Mouse (Mus musculus) kidney, adult 10 weeks (tissue): ENCODE data around the gene Gm5431. TPM values are rescaled to one million over a fixed set of nuclear protein-coding genes. Genes with fewer than 3 reads are reported as not detected.

Source experiments
- polyA plus RNA-seq: library from polyadenylated mRNA; stranded (reverse); fragments of 350-450 nt; fragmentation: Illumina TruSeq; extraction: RNeasy Lipid Tissue Mini Kit (QIAGEN cat#74804); gene quantifications from one replicate; pipeline ENCODE4 v1.2.3, GENCODE M21; 2014; ENCODE audit warnings: low read depth, low replicate concordance

The Gm5431 gene
- 0.97 TPM for polyA plus RNA-seq

DNA sequence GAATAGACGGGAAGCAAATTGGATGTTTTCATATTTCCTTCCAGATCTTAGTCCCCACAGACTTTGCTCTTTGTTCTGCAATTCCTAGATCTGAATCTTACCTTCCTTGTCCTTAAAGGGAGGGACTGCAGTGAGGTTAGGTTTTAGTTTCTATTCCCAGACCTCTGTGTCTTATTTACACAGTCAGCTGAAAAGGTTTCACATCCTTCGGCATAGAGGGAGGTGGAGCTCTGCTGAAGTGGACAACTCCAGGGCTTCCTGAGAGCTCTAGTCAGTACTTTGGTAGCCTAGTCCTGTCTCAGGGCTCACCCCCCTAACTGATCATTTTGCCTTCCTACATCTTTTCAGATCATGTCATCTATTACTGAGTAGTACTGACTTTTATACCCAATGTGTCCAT is at the start of gene Gm5431:
TSS of gene Gm5431 (minus strand) at position 194 of the 400 bp plus-strand sequence.

DNA sequence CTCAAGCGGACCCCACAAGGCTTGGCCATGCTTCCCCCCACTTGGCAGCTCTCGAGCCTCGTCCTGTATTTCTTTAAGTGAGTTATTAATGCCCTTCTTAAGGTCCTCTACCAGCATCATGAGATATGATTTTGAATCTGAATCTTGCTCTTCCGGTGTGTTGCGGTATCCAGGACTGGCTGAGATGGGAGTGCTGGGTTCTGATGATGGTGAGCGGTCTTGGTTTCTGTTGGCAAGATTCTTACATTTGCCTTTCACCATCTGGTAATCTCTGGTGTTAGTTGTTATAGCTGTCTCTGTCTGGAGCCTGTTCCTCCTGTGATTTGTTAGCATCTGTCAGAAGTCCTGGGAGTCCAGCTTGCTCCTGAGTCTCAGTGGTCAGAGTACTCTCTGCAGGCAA is 44.1 kb upstream of the Gm5431 start, which contains the start of gene Psme2b:
TSS of gene Psme2b (minus strand) at position 101 of the 400 bp plus-strand sequence.

DNA sequence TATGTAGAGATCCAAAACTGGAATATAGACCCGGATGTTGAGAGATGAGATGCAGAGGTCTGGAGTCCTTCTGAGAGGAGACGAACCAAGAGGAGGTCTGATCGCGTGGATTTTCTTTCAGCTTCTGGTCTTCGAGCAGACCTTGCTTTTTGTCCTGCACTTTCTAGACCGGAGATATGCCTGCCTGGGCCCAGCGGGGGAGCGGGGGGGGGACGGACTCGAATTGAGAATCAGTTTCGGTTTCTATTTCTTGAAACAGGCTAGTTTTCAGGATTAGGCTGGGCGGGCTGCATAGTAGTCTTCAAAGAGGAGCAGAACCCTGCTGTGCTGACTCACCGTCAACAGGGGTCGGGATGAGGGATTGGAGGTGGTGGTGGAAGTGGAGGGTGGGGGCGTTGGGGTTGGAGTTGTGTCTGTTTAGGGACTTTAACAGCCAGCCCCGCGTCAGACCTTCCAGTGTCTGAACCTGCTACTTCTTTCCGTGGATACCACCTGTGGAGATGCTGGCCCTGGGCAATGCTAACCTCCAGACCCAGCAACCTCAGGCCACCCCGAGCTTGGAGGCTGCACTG is 30.7 kb downstream of the Gm5431 start, which contains the start of gene Irgm1:
TSS of gene Irgm1 (minus strand) at position 483 of the 572 bp plus-strand sequence.

Other genes with a start within 250 kb of the Gm5431 start
- gene Rack1, start 101.9 kb downstream of the Gm5431 start, polyA plus RNA-seq = 60.1 TPM
- 8.6 TPM for gene Trim41, start 84.9 kb downstream of the Gm5431 start, polyA plus RNA-seq
- 26.4 TPM for gene Trim7, start 76.1 kb downstream of the Gm5431 start, polyA plus RNA-seq
- 1.8 TPM for gene Gm12184, start 75.6 kb downstream of the Gm5431 start, polyA plus RNA-seq
- 81.7 TPM for gene Irgm1, start 30.5 kb downstream of the Gm5431 start, polyA plus RNA-seq
- gene Psme2b, start 44.0 kb upstream of the Gm5431 start, polyA plus RNA-seq = 2.3 TPM
- gene Olfr56, start 76.7 kb upstream of the Gm5431 start, polyA plus RNA-seq = 0.49 TPM
- gene 9930111J21Rik1, start 77.2 kb upstream of the Gm5431 start, polyA plus RNA-seq = 2.4 TPM
- gene Gm12185, start 90.0 kb upstream of the Gm5431 start, polyA plus RNA-seq = 0.49 TPM
- 20.9 TPM for gene Tgtp1, start 92.0 kb upstream of the Gm5431 start, polyA plus RNA-seq
- gene 9930111J21Rik2, start 149.0 kb upstream of the Gm5431 start, polyA plus RNA-seq = 12.1 TPM
- 15.1 TPM for gene Tgtp2, start 162.0 kb upstream of the Gm5431 start, polyA plus RNA-seq
- 7.9 TPM for gene Ifi47, start 174.4 kb upstream of the Gm5431 start, polyA plus RNA-seq
- 2.2 TPM for gene Olfr1396, start 212.7 kb upstream of the Gm5431 start, polyA plus RNA-seq
- gene Olfr1395, start 240.1 kb upstream of the Gm5431 start, polyA plus RNA-seq = not detected